Mouse (Mus musculus) hindbrain, embryonic 14.5 days (tissue): ENCODE data around the gene Nipal4. TPM values are rescaled to one million over a fixed set of nuclear protein-coding genes. Genes with fewer than 3 reads are reported as not detected.

Source experiments
- ATAC-seq: fragments of 200-750 bp; cut with Nextera tagmentation; 2 replicates; pipeline ENCODE4 v1.8.0; 2017; ENCODE audit warnings: moderate number of reproducible peaks, mild to moderate bottlenecking, moderate TSS enrichment, moderate library complexity; ENCODE audit not compliant: low FRiP score
- DNase-seq: peaks from one replicate; pipeline ENCODE4 v3.0.0-alpha.2; 2015; ENCODE audit warnings: low spot score
- H3K27ac ChIP-seq: fragments of 300-500 bp; sonication (generic); 2 replicates; pipeline ENCODE4 v1.5.1; 2014; ENCODE audit warnings: mild to moderate bottlenecking, moderate library complexity
- H3K27me3 ChIP-seq: fragments of 300-500 bp; sonication (generic); 2 replicates; pipeline ENCODE4 v1.6.1; 2014; ENCODE audit warnings: mild to moderate bottlenecking, low read length, mixed read lengths; ENCODE audit not compliant: control insufficient read depth, insufficient read depth
- H3K36me3 ChIP-seq: fragments of 300-500 bp; sonication (generic); replicated peaks from 2 replicates; pipeline ENCODE4 v1.6.1; 2014; ENCODE audit not compliant: control insufficient read depth, insufficient read depth
- H3K4me1 ChIP-seq: fragments of 300-500 bp; sonication (generic); replicated peaks from 2 replicates; pipeline ENCODE4 v1.6.1; 2014; ENCODE audit warnings: antibody characterized with exemption, low read length, mixed read lengths; ENCODE audit not compliant: control insufficient read depth, insufficient read depth
- H3K4me2 ChIP-seq: fragments of 300-500 bp; sonication (generic); replicated peaks from 2 replicates; pipeline ENCODE4 v1.6.1; 2014; ENCODE audit warnings: mild to moderate bottlenecking, moderate library complexity
- H3K4me3 ChIP-seq: fragments of 300-500 bp; sonication (generic); replicated peaks from 2 replicates; pipeline ENCODE4 v1.5.1; 2014; ENCODE audit warnings: mild to moderate bottlenecking, low read length
- H3K9ac ChIP-seq: fragments of 300-500 bp; sonication (generic); 2 replicates; pipeline ENCODE4 v1.6.1; 2014
- H3K9me3 ChIP-seq: fragments of 300-500 bp; sonication (generic); 2 replicates; pipeline ENCODE4 v1.6.1; 2016; ENCODE audit warnings: low read length; ENCODE audit not compliant: control insufficient read depth
- WGBS: fragments of 180-500 bp; shearing (Covaris S2); extraction: QIAGEN DNeasy Blood & Tissue Kit; methylation state at CpG from one replicate; pipeline ENCODE4 v1.1.7; 2014; 5-methylcytosine and 5-hydroxymethylcytosine counted together
- polyA plus RNA-seq: library from polyadenylated mRNA; unstranded; fragments of >200 nt; fragmentation: Nextera tagmentation; extraction: Ambion mirVana; gene quantifications from 2 replicates; pipeline ENCODE4 v1.2.1, GENCODE M21; 2014

The Nipal4 gene
- polyA plus RNA-seq, 1 experiment from 2014 or later: 0.46 TPM

DNA sequence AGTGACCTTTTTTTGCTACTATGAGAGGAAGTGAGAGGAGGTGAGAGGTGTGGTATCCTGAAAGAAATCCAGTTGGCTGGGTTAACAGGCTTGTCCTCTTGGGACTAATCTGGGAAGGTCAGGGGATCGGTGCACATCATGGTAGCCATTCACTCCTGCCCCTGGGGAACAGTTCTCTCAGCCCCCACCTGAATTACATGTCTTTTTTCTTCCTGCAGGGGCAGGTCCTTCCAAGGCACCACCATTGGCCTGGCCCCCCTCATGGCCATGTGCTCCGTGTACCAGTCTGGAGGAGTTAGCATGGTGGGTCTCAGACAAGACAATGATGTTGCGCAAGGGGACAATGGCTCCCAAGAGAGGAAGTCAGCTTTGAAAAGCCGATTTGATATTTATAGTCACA, 43.4 kb downstream of the Nipal4 start:
- H3K27ac ChIP-seq: no peak overlapping the region
- H3K9ac ChIP-seq: no peak overlapping the region
- no peaks in the 10 kb centered on the region for H3K9me3 ChIP-seq
- peaks cover 67% of the 10 kb centered on the region for H3K36me3 ChIP-seq
- 86% methylated on average over 4 of the region's 4 CpGs for WGBS
- H3K27me3 ChIP-seq: no peaks in the 10 kb centered on the region
- no peak for ATAC-seq
- H3K4me1 ChIP-seq: no peaks in the 10 kb centered on the region
- DNase-seq: no peak
- no peak overlapping the region for H3K4me3 ChIP-seq
- H3K4me2 ChIP-seq: no peak overlapping the region

- H3K27me3 ChIP-seq: no peaks in the 10 kb centered on the region
- no peak overlapping the region for H3K4me3 ChIP-seq
- no peaks in the 10 kb centered on the region for H3K9me3 ChIP-seq
- H3K9ac ChIP-seq: no peak overlapping the region
- no peaks in the 10 kb centered on the region for H3K4me1 ChIP-seq
- 88% methylated on average over 4 of the region's 4 CpGs for WGBS
- no peak overlapping the region for H3K4me2 ChIP-seq
- ATAC-seq (no peak), DNase-seq (no peak)
- no peak overlapping the region for H3K27ac ChIP-seq
- H3K36me3 ChIP-seq: peaks cover 60% of the 10 kb centered on the region
Measured at GRCm38 (mm10) chr11:46121666-46122065, 44.6 kb downstream of the Nipal4 start.

- H3K9ac ChIP-seq: no peak overlapping the region
- no peak overlapping the region for H3K4me2 ChIP-seq
- DNase-seq: no peak
- H3K36me3 ChIP-seq: peaks cover 54% of the 10 kb centered on the region
- ATAC-seq: no peak
- H3K27ac ChIP-seq: no peak overlapping the region
- H3K27me3 ChIP-seq: no peaks in the 10 kb centered on the region
- no peak overlapping the region for H3K4me3 ChIP-seq
- WGBS: 91% methylated on average over 10 of the region's 10 CpGs
- no peaks in the 10 kb centered on the region for H3K9me3 ChIP-seq
- H3K4me1 ChIP-seq: no peaks in the 10 kb centered on the region
Measured at GRCm38 (mm10) chr11:46120084-46120483, 46.2 kb downstream of the Nipal4 start.

DNA sequence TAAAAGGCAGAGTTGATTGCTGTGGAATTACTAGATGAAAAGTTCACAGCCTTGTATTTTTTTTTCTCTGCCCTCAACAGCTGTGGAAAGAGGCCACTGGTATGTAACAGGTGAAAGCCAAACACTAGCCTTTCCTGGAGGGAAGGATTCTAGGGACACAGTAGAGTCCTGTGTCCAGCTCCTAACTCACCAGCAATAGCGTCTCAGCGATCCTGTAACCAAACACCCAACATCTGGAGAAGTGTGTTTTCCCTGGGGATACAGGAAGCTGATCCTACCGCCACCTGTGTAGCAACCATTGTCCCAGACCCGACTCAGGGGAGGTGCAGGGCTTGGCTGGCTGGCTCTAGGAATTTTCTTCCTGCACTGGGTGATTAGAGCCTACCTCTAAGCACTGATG, 46.7 kb downstream of the Nipal4 start:
- Histone ChIP-seq H3K36me3 (peaks cover 53% of the 10 kb centered on the region), H3K9ac (no peak overlapping the region), H3K27me3 (no peaks in the 10 kb centered on the region), H3K27ac (no peak overlapping the region), H3K4me2 (no peak overlapping the region), H3K9me3 (no peaks in the 10 kb centered on the region), H3K4me1 (no peaks in the 10 kb centered on the region), H3K4me3 (no peak overlapping the region)
- no peak for ATAC-seq
- DNase-seq: no peak
- WGBS: 35% methylated on average over 4 of the region's 4 CpGs

DNA sequence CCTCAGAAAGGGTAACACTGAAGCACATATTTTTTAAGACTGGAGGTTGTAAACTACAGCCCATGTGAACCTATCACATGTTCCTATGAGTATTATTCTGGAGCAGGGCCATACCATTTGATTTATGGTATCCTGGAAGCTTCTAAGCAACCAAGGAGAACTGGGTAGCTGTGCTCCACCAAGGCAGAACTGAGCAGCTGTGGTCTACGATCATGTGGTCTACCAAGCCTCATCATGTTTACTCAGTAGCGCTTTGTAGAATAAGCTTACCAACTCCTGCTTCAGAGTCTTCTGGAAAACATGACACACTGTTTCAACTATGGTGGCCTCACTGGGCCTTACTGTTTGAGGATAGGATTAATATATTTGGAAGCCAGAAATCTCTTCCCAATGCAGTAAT, 49.8 kb downstream of the Nipal4 start:
- peaks cover 46% of the 10 kb centered on the region for H3K36me3 ChIP-seq
- 96% methylated on average over 2 of the region's 2 CpGs for WGBS
- H3K27me3 ChIP-seq: no peaks in the 10 kb centered on the region
- no peak overlapping the region for H3K27ac ChIP-seq
- no peak overlapping the region for H3K4me2 ChIP-seq
- no peak overlapping the region for H3K9ac ChIP-seq
- no peak for DNase-seq
- H3K4me3 ChIP-seq: no peak overlapping the region
- H3K4me1 ChIP-seq: no peaks in the 10 kb centered on the region
- no peak for ATAC-seq
- no peaks in the 10 kb centered on the region for H3K9me3 ChIP-seq

DNA sequence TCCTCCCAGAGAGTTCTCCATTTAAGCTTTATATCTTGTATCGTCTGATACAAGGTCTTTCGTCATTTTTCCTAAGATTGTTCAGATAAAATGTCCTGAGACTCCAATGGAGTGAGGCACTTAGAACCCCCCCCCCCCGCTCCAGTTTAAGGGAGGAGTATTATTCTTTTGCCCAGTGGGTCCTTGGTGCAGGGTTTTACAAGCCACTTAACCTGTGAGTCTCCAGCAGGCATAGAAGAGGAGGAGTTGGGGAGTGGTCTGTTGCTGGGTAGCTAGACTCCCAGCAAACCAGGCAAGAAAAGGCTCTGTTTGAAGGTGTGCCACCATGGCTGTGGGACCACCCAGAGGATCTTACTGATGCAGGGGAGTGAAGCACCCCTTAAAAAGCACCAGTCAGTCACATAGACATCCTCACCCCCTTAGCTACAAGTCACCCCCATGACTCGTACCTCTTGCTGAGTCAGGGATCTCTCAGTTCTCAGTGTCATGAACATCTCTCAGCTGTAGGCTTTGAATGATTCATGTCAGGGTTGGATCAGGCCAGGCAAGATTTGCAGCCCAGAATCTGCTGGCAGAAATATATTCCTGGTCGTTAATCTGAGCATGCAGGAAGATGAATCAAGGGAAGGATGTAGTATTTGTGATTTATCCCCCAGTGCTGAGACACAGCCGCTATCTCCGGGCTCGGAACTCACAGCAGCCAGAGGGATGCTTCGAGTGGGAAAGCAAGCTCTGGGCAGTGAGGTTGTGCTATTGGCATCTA, 50.7 kb downstream of the Nipal4 start:
- peaks cover 38% of the 10 kb centered on the region for H3K36me3 ChIP-seq
- 86% methylated on average over 9 of the region's 9 CpGs for WGBS
- no peaks in the 10 kb centered on the region for H3K4me1 ChIP-seq

GRCm38 (mm10) chr11:46115011-46115410, 51.3 kb downstream of the Nipal4 start:
- no peaks in the 10 kb centered on the region for H3K4me1 ChIP-seq
- H3K36me3 ChIP-seq: peaks cover 32% of the 10 kb centered on the region
- H3K4me2 ChIP-seq: no peak overlapping the region
- no peak for DNase-seq
- no peaks in the 10 kb centered on the region for H3K27me3 ChIP-seq
- no peak overlapping the region for H3K27ac ChIP-seq
- ATAC-seq: no peak
- no peak overlapping the region for H3K9ac ChIP-seq
- WGBS: 66% methylated on average over 4 of the region's 4 CpGs
- no peak overlapping the region for H3K4me3 ChIP-seq
- no peaks in the 10 kb centered on the region for H3K9me3 ChIP-seq

More for the DNA sequence above, 50.7 kb downstream of the Nipal4 start:
- no peaks in the 10 kb centered on the region for H3K27me3 ChIP-seq
- no peak overlapping the region for H3K9ac ChIP-seq
- H3K4me3 ChIP-seq: no peak overlapping the region
- ATAC-seq (no peak), DNase-seq (no peak)
- H3K9me3 ChIP-seq: no peaks in the 10 kb centered on the region
- H3K27ac ChIP-seq: no peak overlapping the region
- H3K4me2 ChIP-seq: no peak overlapping the region

- ATAC-seq: no peak
- no peak overlapping the region for H3K4me3 ChIP-seq
- WGBS: 93% methylated on average over 7 of the region's 7 CpGs
Measured at GRCm38 (mm10) chr11:46114221-46114620, 52.1 kb downstream of the Nipal4 start.

DNA sequence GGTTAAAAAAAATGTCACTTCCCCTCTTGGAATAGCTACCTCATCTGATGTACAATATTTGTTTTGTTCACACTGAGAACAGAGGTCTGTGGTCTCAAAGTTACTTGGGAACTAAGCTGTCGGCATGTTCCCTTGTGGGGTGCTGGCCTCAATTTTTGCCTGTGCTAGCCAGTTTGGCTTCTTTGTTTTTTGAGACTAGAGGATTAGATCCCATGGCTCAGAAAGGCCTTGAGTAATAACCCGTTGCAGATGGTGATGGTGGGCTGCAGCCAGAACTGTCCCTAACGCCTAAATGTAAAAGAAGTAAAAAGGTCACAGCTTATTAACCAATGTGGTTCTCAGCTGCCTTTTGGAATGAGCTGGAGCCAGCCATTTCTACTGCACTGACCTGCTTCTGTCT, 53.1 kb downstream of the Nipal4 start:
- H3K9ac ChIP-seq: no peak overlapping the region
- H3K4me2 ChIP-seq: no peak overlapping the region
- no peaks in the 10 kb centered on the region for H3K27me3 ChIP-seq
- 79% methylated on average over 3 of the region's 3 CpGs for WGBS
- H3K9me3 ChIP-seq: no peaks in the 10 kb centered on the region
- H3K4me1 ChIP-seq: no peaks in the 10 kb centered on the region
- H3K4me3 ChIP-seq: no peak overlapping the region
- ATAC-seq (no peak), DNase-seq (no peak)
- no peak overlapping the region for H3K27ac ChIP-seq
- H3K36me3 ChIP-seq: peaks cover 18% of the 10 kb centered on the region

More at GRCm38 (mm10) chr11:46114221-46114620, 52.1 kb downstream of the Nipal4 start:
- H3K9ac ChIP-seq: no peak overlapping the region
- DNase-seq: no peak
- no peaks in the 10 kb centered on the region for H3K27me3 ChIP-seq
- no peak overlapping the region for H3K4me2 ChIP-seq
- H3K27ac ChIP-seq: no peak overlapping the region
- H3K9me3 ChIP-seq: no peaks in the 10 kb centered on the region
- H3K36me3 ChIP-seq: peaks cover 25% of the 10 kb centered on the region
- H3K4me1 ChIP-seq: no peaks in the 10 kb centered on the region

GRCm38 (mm10) chr11:46110945-46111287, 55.4 kb downstream of the Nipal4 start:
- Histone ChIP-seq H3K9me3 (no peaks in the 10 kb centered on the region), H3K4me2 (no peak overlapping the region)

More at GRCm38 (mm10) chr11:46110945-46111287, 55.4 kb downstream of the Nipal4 start:
- WGBS: 89% methylated on average over 1 of the region's 1 CpGs
- H3K4me3 ChIP-seq: no peak overlapping the region
- DNase-seq (no peak), ATAC-seq (no peak)
- H3K36me3 ChIP-seq: peaks cover 15% of the 10 kb centered on the region
- H3K9ac ChIP-seq: no peak overlapping the region
- H3K4me1 ChIP-seq: no peaks in the 10 kb centered on the region
- no peak overlapping the region for H3K27ac ChIP-seq
- H3K27me3 ChIP-seq: no peaks in the 10 kb centered on the region
